Mouse (Mus musculus): Measurements from ENCODE around the gene Mex3d. TPM values are rescaled to one million over a fixed set of nuclear protein-coding genes. Genes with fewer than 3 reads are reported as not detected.

Gene Mex3d
- polyA plus RNA-seq, 1 experiment: 7.9 TPM

DNA sequence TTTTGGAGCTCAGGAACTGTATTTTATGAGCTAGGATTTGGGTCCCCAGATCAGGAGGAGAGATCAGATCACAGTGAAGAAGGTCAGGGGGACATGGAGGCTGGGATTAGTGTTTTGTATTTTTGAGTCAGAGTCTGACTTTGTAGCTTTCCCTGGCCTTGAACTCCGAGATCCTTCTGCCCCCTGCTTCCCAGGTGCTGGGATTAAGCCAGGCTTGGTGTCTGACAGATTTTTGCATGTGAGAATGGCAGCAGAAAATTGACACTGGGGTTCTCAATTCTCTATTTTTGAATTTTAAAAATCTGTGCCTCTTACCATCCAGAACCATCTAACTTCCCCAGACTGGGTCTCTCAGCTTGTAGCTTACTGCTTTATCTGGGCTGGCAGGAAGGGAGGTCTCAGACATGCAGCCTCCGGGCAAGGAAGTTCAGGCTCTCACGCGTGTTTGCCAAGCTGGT lies 13.3 kb upstream of the Mex3d start:
- Histone ChIP-seq H3K4me1 (ENCODE audit: control insufficient read depth, insufficient read depth, low read length) (peaks cover 25% of the 10 kb centered on the region), H3K4me3 (ENCODE audit: insufficient read depth, low read depth, low read length) (no peak overlapping the region), H3K27ac (ENCODE audit: insufficient read depth, low read depth, low read length) (no peak overlapping the region), H3K27me3 (replicated peaks; ENCODE audit: control insufficient read depth, insufficient read depth, low read length) (no peaks in the 10 kb centered on the region), H3K36me3 (ENCODE audit: control insufficient read depth, insufficient read depth, low read length) (no peaks in the 10 kb centered on the region; the same call in 1 of the 2 replicates)
- DNase-seq: no peak
- TF ChIP-seq POLR2A (IDR thresholded peaks at IDR 0.05; ENCODE audit: low read depth, low read length): no peak
- no peak for TF ChIP-seq CTCF (conservative IDR thresholded peaks at IDR 0.05; ENCODE audit: insufficient read depth, insufficient read length, low read depth, low read length)
- 68% methylated on average over 4 of the region's 4 CpGs for WGBS

DNA sequence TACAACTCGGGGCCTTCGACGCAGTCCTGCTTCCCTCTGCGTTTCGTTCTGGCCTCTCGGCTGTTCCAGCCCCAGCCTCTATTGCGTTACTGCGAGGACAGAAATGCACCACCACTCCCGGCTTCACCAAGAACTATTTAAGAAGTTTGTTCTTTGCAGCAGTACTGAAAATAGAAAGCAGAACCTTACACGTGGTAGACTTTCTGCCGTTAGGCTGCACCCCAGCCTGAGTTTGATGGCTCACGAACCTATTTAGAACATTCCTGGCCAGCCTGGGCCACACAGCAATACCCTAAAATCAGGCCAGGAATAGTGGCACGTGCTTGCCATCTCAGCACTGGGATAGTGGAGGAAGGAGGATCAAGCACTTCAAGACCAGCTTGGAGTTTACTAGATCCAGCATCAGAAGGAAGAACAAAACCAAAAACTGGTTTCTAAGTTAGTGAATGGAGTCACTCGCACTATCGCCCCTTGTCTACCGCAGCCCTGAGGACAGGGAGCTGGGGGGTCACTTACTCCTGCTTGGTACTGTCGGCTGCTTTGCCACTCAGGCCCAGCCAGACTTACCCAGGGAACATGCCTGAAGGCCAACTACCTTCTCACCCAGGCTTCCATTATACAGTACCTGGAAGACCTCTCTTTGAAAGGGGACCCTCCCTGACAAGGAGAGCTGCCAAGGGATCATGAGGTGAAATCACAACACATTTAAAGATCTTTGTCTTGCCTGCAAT lies 12.7 kb upstream of the Mex3d start:
- peak overlapping the region; percentile 63 for H3K4me3 ChIP-seq (ENCODE audit: insufficient read depth, low read depth, low read length)
- TF ChIP-seq POLR2A (IDR thresholded peaks at IDR 0.05; ENCODE audit: low read depth, low read length): no peak
- no peak for TF ChIP-seq CTCF (conservative IDR thresholded peaks at IDR 0.05; ENCODE audit: insufficient read depth, insufficient read length, low read depth, low read length)
- H3K27me3 ChIP-seq (replicated peaks; ENCODE audit: control insufficient read depth, insufficient read depth, low read length): no peaks in the 10 kb centered on the region
- 10% methylated on average over 17 of the region's 17 CpGs for WGBS
- no peak for DNase-seq
- H3K4me1 ChIP-seq (ENCODE audit: control insufficient read depth, insufficient read depth, low read length): peaks cover 19% of the 10 kb centered on the region
- H3K27ac ChIP-seq (ENCODE audit: insufficient read depth, low read depth, low read length): peak overlapping the region; percentile 55
- H3K36me3 ChIP-seq (ENCODE audit: control insufficient read depth, insufficient read depth, low read length): no peaks in the 10 kb centered on the region; the same call in 1 of the 2 replicates

DNA sequence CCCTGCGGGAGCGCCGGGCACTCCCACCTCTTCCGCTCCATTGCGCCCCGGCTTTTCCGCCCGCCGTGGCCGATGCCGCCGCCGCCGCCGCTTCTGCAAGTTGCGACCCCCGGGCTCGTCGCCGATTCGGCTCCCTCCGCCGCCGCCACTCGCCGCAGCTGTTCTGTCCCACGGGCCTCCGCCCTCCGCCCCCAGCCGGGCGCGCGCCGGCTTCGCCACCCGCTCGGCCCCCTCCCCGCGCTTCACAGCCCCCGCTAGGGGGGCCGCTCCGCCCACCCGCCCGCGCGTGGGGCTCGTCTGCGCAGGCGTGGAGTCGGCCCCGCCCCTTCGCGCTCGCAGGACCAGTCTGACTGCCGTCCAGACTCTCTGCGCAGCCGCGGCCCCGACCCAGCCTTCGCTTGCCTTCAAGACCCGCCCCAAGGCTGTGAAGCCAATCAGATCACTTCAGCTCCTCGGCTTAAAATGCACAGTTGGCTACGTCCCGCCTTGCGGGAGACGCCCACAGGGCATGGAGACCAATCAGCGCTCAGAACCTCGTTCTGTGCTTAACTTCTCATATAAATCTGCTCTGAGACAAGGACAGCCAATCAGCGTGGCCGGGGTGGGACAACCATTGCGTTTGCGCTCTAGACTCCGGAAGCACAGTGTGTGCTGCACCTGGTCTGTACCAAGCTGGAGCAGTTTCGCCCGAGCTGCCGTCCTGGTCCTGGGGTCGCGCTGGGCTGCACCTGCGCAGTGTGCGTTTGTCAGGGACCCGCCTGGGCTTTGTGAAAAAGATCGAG lies 11.9 kb upstream of the Mex3d start, which contains the start of gene Mbd3:
Mbd3 (minus strand) TSS at position 360 of the 782 bp plus-strand sequence.
- peak within 1 kb of the TSS; percentile 84 for H3K27ac ChIP-seq (ENCODE audit: insufficient read depth, low read depth, low read length)
- H3K27me3 ChIP-seq (replicated peaks; ENCODE audit: control insufficient read depth, insufficient read depth, low read length): no peaks in the 10 kb centered on the region
- peak; percentile 100 for DNase-seq
- WGBS: under 1% methylated on average over 79 of the region's 82 CpGs
- no peaks in the 10 kb centered on the region; the same call in none of the 2 replicates for H3K36me3 ChIP-seq (ENCODE audit: control insufficient read depth, insufficient read depth, low read length)
- TF ChIP-seq CTCF (conservative IDR thresholded peaks at IDR 0.05; ENCODE audit: insufficient read depth, insufficient read length, low read depth, low read length) (no peak), POLR2A (IDR thresholded peaks at IDR 0.05; ENCODE audit: low read depth, low read length) (peak; percentile 98)
- peaks cover 14% of the 10 kb centered on the region for H3K4me1 ChIP-seq (ENCODE audit: control insufficient read depth, insufficient read depth, low read length)
- peak within 1 kb of the TSS; percentile 63 for H3K4me3 ChIP-seq (ENCODE audit: insufficient read depth, low read depth, low read length)

DNA sequence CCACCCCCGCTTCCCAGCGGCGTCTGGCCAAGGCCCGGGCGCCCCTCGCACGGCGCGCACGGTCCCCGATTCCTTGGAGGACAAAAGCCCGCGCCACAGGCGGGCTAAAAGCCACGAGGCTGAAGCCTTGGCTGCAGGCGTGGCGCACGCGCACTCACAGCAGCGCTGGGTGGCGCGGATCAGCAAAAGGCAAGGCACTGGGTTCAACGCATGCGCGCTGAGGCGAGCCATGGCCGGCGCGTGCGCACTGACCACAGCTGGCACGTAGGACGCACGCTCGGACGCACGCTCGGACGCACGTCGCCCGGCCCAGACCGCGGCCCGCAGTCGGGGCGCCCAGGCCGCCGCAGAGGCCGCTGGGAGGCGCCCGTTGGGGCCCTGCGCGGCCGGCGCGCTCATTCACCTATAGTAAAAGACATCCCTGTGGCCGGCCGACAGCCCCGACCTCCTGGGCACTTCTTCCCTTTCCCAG lies 11.3 kb upstream of the Mex3d start:
- peak; percentile 99 for DNase-seq
- peaks cover 14% of the 10 kb centered on the region for H3K4me1 ChIP-seq (ENCODE audit: control insufficient read depth, insufficient read depth, low read length)
- under 1% methylated on average over 59 of the region's 59 CpGs for WGBS
- no peaks in the 10 kb centered on the region; the same call in none of the 2 replicates for H3K36me3 ChIP-seq (ENCODE audit: control insufficient read depth, insufficient read depth, low read length)
- TF ChIP-seq CTCF (conservative IDR thresholded peaks at IDR 0.05; ENCODE audit: insufficient read depth, insufficient read length, low read depth, low read length) (0 out of 2 replicates have a peak, but pooled peaks have one; percentile 4), POLR2A (IDR thresholded peaks at IDR 0.05; ENCODE audit: low read depth, low read length) (no peak)
- H3K4me3 ChIP-seq (ENCODE audit: insufficient read depth, low read depth, low read length): peak overlapping the region; percentile 59
- H3K27ac ChIP-seq (ENCODE audit: insufficient read depth, low read depth, low read length): peak overlapping the region; percentile 84
- no peaks in the 10 kb centered on the region for H3K27me3 ChIP-seq (replicated peaks; ENCODE audit: control insufficient read depth, insufficient read depth, low read length)

DNA sequence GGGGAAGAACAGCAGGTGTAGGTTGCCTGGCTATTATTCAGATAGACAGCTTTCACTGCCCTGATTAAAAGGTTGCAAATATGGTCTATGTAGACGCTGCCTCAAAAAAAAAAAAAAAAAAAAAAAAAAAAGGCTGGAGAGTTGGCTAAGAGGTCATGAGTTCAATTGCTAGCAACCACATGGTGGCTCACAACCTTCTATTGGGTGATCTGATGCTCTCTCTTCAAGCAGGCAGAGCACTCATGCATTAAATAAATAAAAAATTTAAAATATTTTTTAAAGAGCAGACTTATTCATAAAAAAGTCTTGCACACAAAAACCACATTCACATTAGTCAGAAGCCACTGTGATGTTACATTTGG lies 10.7 kb upstream of the Mex3d start:
- H3K4me1 ChIP-seq (ENCODE audit: control insufficient read depth, insufficient read depth, low read length): peaks cover 15% of the 10 kb centered on the region
- peak overlapping the region; percentile 46; the same call in 1 of the 2 replicates for H3K4me3 ChIP-seq (ENCODE audit: insufficient read depth, low read depth, low read length)
- DNase-seq: no peak
- H3K27me3 ChIP-seq (replicated peaks; ENCODE audit: control insufficient read depth, insufficient read depth, low read length): no peaks in the 10 kb centered on the region
- no peaks in the 10 kb centered on the region; the same call in none of the 2 replicates for H3K36me3 ChIP-seq (ENCODE audit: control insufficient read depth, insufficient read depth, low read length)
- TF ChIP-seq POLR2A (IDR thresholded peaks at IDR 0.05; ENCODE audit: low read depth, low read length) (no peak), CTCF (conservative IDR thresholded peaks at IDR 0.05; ENCODE audit: insufficient read depth, insufficient read length, low read depth, low read length) (no peak)
- WGBS: 0% methylated on average over 1 of the region's 1 CpGs
- H3K27ac ChIP-seq (ENCODE audit: insufficient read depth, low read depth, low read length): peak overlapping the region; percentile 18; the same call in 1 of the 2 replicates

DNA sequence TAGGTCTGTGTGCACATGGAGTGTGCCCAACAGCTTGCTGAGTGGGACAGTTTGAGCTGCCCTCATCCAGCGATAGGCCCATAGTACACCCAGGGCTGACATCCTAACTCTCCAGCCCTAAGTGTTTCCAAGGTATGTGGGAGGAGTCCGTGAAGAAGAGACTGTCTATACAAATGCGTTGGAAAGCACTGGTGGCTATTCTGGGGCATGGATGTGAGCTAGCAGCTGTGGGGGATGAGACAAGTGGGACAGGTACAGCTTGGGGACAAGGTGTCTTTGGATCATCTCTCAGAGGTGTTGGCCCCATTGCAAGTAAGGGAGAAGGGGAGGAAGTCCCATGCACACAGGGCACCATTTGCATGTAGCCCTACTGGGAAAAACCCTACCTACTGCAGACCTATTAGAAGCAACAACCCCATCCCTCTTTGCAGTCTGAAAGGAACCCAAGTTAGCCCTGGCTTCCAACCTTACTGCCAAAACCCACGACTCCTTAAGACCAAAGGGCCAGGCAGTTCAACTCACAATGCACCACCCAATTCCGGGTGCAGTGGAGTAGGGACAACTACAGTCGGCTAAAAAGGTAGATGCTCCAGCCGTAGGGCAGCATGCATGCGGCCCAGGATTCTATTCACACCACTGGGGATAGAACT lies 10.2 kb upstream of the Mex3d start:
- WGBS: 28% methylated on average over 8 of the region's 8 CpGs
- no peak overlapping the region for H3K27ac ChIP-seq (ENCODE audit: insufficient read depth, low read depth, low read length)
- no peak overlapping the region for H3K4me3 ChIP-seq (ENCODE audit: insufficient read depth, low read depth, low read length)
- no peaks in the 10 kb centered on the region for H3K27me3 ChIP-seq (replicated peaks; ENCODE audit: control insufficient read depth, insufficient read depth, low read length)
- H3K4me1 ChIP-seq (ENCODE audit: control insufficient read depth, insufficient read depth, low read length): peaks cover 20% of the 10 kb centered on the region
- H3K36me3 ChIP-seq (ENCODE audit: control insufficient read depth, insufficient read depth, low read length): no peaks in the 10 kb centered on the region; the same call in none of the 2 replicates
- TF ChIP-seq POLR2A (IDR thresholded peaks at IDR 0.05; ENCODE audit: low read depth, low read length): no peak
- TF ChIP-seq CTCF (conservative IDR thresholded peaks at IDR 0.05; ENCODE audit: insufficient read depth, insufficient read length, low read depth, low read length): no peak
- no peak for DNase-seq
